Mouse (Mus musculus): ENCODE data around the gene Gm960.
"Not testable (repeated sequence)": the region's sequence is repeated elsewhere in the genome, so short reads cannot be mapped to it uniquely, and the experiment has no call there.

Gene Gm960

DNA sequence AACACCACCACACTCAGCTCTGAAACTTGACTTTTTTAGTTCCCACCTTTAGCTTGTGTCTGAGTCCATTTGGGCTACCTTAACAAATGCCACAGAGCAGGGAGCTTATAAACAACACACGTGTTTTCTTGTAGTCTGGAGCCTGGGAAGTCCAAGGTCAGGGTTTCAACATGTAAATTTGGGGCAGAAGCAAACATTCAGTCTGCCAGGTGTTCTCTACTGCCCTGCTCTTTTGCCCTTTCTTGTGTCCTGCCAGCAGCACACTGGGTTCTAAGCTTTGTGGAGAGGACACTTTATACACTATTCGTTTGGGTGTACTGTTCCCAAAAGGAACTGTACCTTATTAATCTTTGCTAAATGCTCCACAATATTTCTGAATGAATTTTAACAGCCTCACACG lies 110.0 kb downstream of the Gm960 start:
- no peak for DNase-seq (ENCODE audit: low spot score)

DNA sequence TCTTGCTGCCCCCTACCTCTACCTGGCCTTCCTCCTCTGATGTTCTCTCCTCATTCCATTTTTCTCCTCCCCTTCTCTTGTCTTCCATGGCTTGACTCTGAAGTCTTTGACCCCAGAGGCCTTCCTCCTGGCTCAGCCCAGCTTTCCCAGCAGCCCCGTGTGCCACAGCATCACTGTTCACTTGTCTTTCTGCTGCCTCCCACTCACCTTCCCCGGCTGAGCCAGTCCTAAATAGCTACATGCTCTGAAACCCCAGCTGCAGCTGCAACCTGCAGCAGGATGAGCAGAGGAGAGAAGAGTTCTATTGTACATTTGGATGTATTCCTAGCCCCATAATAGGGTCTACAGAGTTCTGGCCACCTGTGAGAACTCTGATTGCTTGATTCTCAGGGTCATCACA lies 111.0 kb downstream of the Gm960 start:
- DNase-seq (ENCODE audit: low spot score): no peak

GRCm38 (mm10) chr19:4586783-4587182 lies 111.7 kb downstream of the Gm960 start:
- DNase-seq (ENCODE audit: low spot score): not testable (repeated sequence)

GRCm38 (mm10) chr19:4583856-4584255 lies 114.6 kb downstream of the Gm960 start:
- no peak for DNase-seq (ENCODE audit: low spot score)

- no peak for DNase-seq (ENCODE audit: low spot score)
These were observed 119.2 kb downstream of the Gm960 start for GRCm38 (mm10) chr19:4579296-4579695.

DNA sequence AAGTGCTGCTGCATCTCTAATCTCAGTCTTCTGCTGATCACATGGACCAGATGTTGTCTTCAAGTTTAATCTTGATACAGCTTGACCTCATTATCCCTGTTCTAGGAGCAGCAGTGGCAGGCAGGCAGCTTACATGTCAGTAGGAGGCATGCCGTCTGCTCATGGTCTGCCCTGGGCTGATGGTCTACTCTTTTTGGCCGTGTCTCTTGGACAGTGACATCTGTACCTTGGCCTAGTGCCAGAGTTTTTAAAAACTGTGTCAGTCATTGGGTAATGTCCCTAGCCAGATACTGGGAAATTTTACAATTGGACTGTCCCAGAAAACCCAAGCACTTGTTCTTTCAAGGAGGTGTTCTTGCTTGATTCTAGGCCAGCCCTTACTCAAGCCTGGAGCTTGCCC lies 119.7 kb downstream of the Gm960 start:
- DNase-seq (ENCODE audit: low spot score): no peak
